Mouse (Mus musculus) liver, postnatal 0 days (tissue): ENCODE data around the gene Ankrd13d. TPM values are rescaled to one million over a fixed set of nuclear protein-coding genes. Genes with fewer than 3 reads are reported as not detected.
A peak's percentile ranks its signal among the peaks of the same experiment; 100 is the strongest.

Source experiments
- ATAC-seq: fragments of 200-750 bp; cut with Nextera tagmentation; 2 replicates; pipeline ENCODE4 v1.8.0; 2017; ENCODE audit warnings: mild to moderate bottlenecking, moderate library complexity
- DNase-seq: peaks from one replicate; pipeline ENCODE4 v3.0.0-alpha.2; 2016
- H3K27ac ChIP-seq: fragments of 300-500 bp; sonication (generic); 2 replicates; pipeline ENCODE4 v1.5.1; 2014; ENCODE audit warnings: antibody characterized with exemption, moderate library complexity, mild to moderate bottlenecking, low read depth
- H3K27me3 ChIP-seq: fragments of 300-500 bp; sonication (generic); 2 replicates; pipeline ENCODE4 v1.6.1; 2014; ENCODE audit warnings: low read length, control low read depth, mixed read lengths; ENCODE audit not compliant: insufficient read depth
- H3K36me3 ChIP-seq: fragments of 300-500 bp; sonication (generic); replicated peaks from 2 replicates; pipeline ENCODE4 v1.6.1; 2014; ENCODE audit warnings: mild to moderate bottlenecking, control low read depth, low read length, moderate library complexity, mixed read lengths; ENCODE audit not compliant: insufficient read depth
- H3K4me1 ChIP-seq: fragments of 300-500 bp; sonication (generic); 2 replicates; pipeline ENCODE4 v1.6.1; 2014; ENCODE audit warnings: antibody characterized with exemption, mild to moderate bottlenecking, control low read depth; ENCODE audit not compliant: insufficient read depth
- H3K4me2 ChIP-seq: fragments of 300-500 bp; sonication (generic); 2 replicates; pipeline ENCODE4 v1.6.1; 2014; ENCODE audit warnings: low read depth, mild to moderate bottlenecking, low read length, moderate library complexity, mixed read lengths
- H3K4me3 ChIP-seq: fragments of 300-500 bp; sonication (generic); 2 replicates; pipeline ENCODE4 v1.5.1; 2014; ENCODE audit warnings: low read depth, low read length
- H3K9ac ChIP-seq: fragments of 300-500 bp; sonication (generic); replicated peaks from 2 replicates; pipeline ENCODE4 v1.6.1; 2014; ENCODE audit warnings: mild to moderate bottlenecking, moderate library complexity
- H3K9me3 ChIP-seq: fragments of 300-500 bp; sonication (generic); 2 replicates; pipeline ENCODE4 v1.6.1; 2016; ENCODE audit warnings: mild to moderate bottlenecking, control low read depth, low read length, mixed read lengths
- CTCF ChIP-seq: sonication (generic); IDR thresholded peaks from 2 replicates; pipeline ENCODE4 v1.5.1; 2016; ENCODE audit warnings: antibody characterized with exemption, low read depth
- EP300 ChIP-seq: IDR thresholded peaks from 2 replicates; pipeline ENCODE4 v1.6.1; 2016; ENCODE audit warnings: antibody characterized with exemption, low read depth, mild to moderate bottlenecking
- WGBS: fragments of 180-500 bp; shearing (Covaris S2); extraction: QIAGEN DNeasy Blood & Tissue Kit; methylation state at CpG from one replicate; pipeline ENCODE4 v1.1.7; 2014; ENCODE audit not compliant: insufficient replicate concordance; 5-methylcytosine and 5-hydroxymethylcytosine counted together
- polyA plus RNA-seq: library from polyadenylated mRNA; unstranded; fragments of >200 nt; fragmentation: Nextera tagmentation; extraction: Ambion mirVana; gene quantifications from 2 replicates; pipeline ENCODE4 v1.2.1, GENCODE M21; 2015

The Ankrd13d gene
- polyA plus RNA-seq = 0.54 and 0.92 TPM in 2 replicates

GRCm38 (mm10) chr19:4282898-4283553 lies at the start of gene Ankrd13d:
Ankrd13d (minus strand) TSS chr19:4283137.
- Histone ChIP-seq H3K4me2 (peak within 1 kb of the TSS; percentile 76), H3K4me1 (peaks cover 19% of the 10 kb centered on the region), H3K27ac (peak within 1 kb of the TSS; percentile 71), H3K36me3 (peaks cover 27% of the 10 kb centered on the region), H3K9me3 (peaks cover 3% of the 10 kb centered on the region; the same call in 1 of the 2 replicates), H3K4me3 (peak within 1 kb of the TSS; percentile 59), H3K9ac (peak within 1 kb of the TSS; percentile 57), H3K27me3 (no peaks in the 10 kb centered on the region)
- DNase-seq (peak; percentile 91), ATAC-seq (peak; percentile 92)
- under 1% methylated on average over 42 of the region's 50 CpGs for WGBS
- peak; percentile 83 for TF ChIP-seq CTCF
- TF ChIP-seq EP300 = no peak

GRCm38 (mm10) chr19:4332653-4333052 lies 49.7 kb upstream of the Ankrd13d start:
- no peaks in the 10 kb centered on the region for H3K9me3 ChIP-seq
- ATAC-seq = no peak
- H3K36me3 ChIP-seq = peaks cover 30% of the 10 kb centered on the region
- H3K4me2 ChIP-seq = peak overlapping the region; percentile 88
- peaks cover 33% of the 10 kb centered on the region for H3K4me1 ChIP-seq
- peak overlapping the region; percentile 61 for H3K4me3 ChIP-seq
- no peaks in the 10 kb centered on the region for H3K27me3 ChIP-seq
- WGBS = 0% methylated on average over 4 of the region's 4 CpGs
- peak overlapping the region; percentile 72 for H3K9ac ChIP-seq
- DNase-seq = peak; percentile 63
- H3K27ac ChIP-seq = peak overlapping the region; percentile 86
- no peak for TF ChIP-seq EP300
- TF ChIP-seq CTCF = no peak

GRCm38 (mm10) chr19:4331273-4331672 lies 48.3 kb upstream of the Ankrd13d start:
- WGBS = 54% methylated on average over 3 of the region's 3 CpGs
- Histone ChIP-seq H3K27me3 (no peaks in the 10 kb centered on the region), H3K9ac (no peak overlapping the region), H3K36me3 (peaks cover 41% of the 10 kb centered on the region), H3K9me3 (no peaks in the 10 kb centered on the region), H3K27ac (0 out of 2 replicates have a peak overlapping the region, but pooled peaks have one; percentile 39), H3K4me2 (peak overlapping the region; percentile 12; the same call in 1 of the 2 replicates), H3K4me3 (no peak overlapping the region), H3K4me1 (peaks cover 33% of the 10 kb centered on the region)
- ATAC-seq (no peak), DNase-seq (no peak)
- no peak for TF ChIP-seq CTCF
- no peak for TF ChIP-seq EP300

GRCm38 (mm10) chr19:4330603-4331002 lies 47.7 kb upstream of the Ankrd13d start:
- DNase-seq (no peak), ATAC-seq (no peak)
- Histone ChIP-seq H3K27me3 (no peaks in the 10 kb centered on the region), H3K27ac (no peak overlapping the region; the same call in 1 of the 2 replicates), H3K36me3 (peaks cover 47% of the 10 kb centered on the region), H3K4me1 (peaks cover 33% of the 10 kb centered on the region), H3K9me3 (no peaks in the 10 kb centered on the region), H3K4me3 (no peak overlapping the region), H3K4me2 (no peak overlapping the region), H3K9ac (no peak overlapping the region)
- 57% methylated on average over 2 of the region's 2 CpGs for whole genome bisulfite sequencing
- no peak for TF ChIP-seq CTCF
- TF ChIP-seq EP300 = no peak

- no peak for DNase-seq
- H3K9ac ChIP-seq = no peak overlapping the region
- H3K27me3 ChIP-seq = no peaks in the 10 kb centered on the region
- no peak overlapping the region for H3K27ac ChIP-seq
- 87% methylated on average over 8 of the region's 8 CpGs for WGBS
- H3K4me3 ChIP-seq = no peak overlapping the region
- no peak for TF ChIP-seq EP300
- no peak for TF ChIP-seq CTCF
- peaks cover 26% of the 10 kb centered on the region for H3K4me1 ChIP-seq
- no peak for ATAC-seq
- H3K4me2 ChIP-seq = no peak overlapping the region
- no peaks in the 10 kb centered on the region for H3K9me3 ChIP-seq
- H3K36me3 ChIP-seq = peaks cover 65% of the 10 kb centered on the region
Measured at GRCm38 (mm10) chr19:4328737-4329304, 45.9 kb upstream of the Ankrd13d start.

- Histone ChIP-seq H3K36me3 (peaks cover 82% of the 10 kb centered on the region), H3K9ac (no peak overlapping the region), H3K27ac (no peak overlapping the region), H3K4me3 (no peak overlapping the region), H3K4me2 (no peak overlapping the region), H3K27me3 (no peaks in the 10 kb centered on the region), H3K9me3 (no peaks in the 10 kb centered on the region), H3K4me1 (peaks cover 8% of the 10 kb centered on the region)
- ATAC-seq (no peak), DNase-seq (no peak)
- TF ChIP-seq CTCF (no peak), EP300 (no peak)
- WGBS = 82% methylated on average over 1 of the region's 1 CpGs
Measured at GRCm38 (mm10) chr19:4326881-4327280, 43.9 kb upstream of the Ankrd13d start.
